Mouse (Mus musculus) cerebellum, adult (tissue): ENCODE results near the gene Hagh.

Experiments
- ATAC-seq: cut with Nextera tagmentation; 2 replicates; pipeline ENCODE4 v1.9.2; 2017; ENCODE audit warnings: mild to moderate bottlenecking, moderate library complexity, mixed read lengths; ENCODE audit not compliant: insufficient number of reproducible peaks, low FRiP score, low TSS enrichment

The Hagh gene

GRCm38 (mm10) chr17:24839842-24840241, at the start of gene Hagh:
Gene Hagh (plus strand): TSS chr17:24840143.
- ATAC-seq = no peak

DNA sequence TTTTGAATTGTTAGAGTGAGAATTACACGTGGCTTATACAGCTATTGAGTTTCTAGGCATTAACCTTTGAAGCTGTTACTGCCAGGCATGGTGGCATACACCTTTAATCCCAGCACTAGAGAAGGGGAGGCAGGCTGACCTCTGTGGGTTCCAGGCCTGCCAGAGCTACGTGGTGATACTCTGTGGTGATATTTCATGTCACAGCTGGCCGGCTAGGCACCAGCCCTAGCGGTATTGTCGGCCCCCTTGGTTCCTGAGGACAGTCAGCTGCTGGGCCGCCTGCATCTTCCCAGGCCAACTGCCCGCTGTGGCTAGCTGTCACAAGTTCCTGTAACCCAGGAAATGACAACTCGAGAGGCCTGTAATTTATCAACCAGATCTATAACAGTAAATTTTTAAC, 47.8 kb upstream of the Hagh start:
- no peak for ATAC-seq

DNA sequence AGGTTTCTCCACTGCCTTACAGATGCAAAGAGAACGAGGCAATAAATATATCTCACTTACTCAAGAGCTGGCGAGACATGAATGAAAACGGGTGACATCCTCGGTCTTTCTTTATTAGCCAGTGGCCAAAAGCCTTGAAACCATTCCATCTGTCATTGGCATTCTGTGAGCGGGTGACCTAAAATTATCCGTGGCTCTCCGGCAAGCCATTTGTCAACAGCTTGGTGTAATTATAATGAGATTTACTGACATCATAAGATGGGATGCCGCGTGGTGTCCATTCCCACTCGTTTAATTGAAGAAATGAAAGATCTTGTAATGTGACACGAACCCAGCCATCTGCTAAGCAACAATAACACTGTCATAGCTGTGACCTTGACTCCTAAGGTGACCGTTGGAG, 45.2 kb upstream of the Hagh start:
- no peak for ATAC-seq

DNA sequence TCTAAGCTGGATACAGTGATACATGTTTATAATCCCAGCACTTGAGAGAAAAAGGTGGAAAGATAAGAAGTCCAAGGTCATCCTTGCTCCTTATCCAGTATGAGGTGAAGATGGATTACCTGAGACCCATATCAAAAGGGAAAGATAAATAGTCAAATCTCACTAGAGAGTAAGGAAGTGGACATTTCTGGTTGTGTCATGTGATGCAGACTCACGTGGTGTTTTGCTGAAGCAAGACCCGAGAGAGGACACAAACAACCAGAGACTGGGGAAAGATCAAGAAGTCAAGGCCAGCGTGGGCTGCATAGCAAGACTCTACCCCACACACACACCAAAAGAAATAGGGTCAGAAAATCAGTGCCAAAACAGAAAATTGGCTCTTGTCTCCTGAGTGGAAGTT, 43.0 kb upstream of the Hagh start:
- ATAC-seq = no peak

DNA sequence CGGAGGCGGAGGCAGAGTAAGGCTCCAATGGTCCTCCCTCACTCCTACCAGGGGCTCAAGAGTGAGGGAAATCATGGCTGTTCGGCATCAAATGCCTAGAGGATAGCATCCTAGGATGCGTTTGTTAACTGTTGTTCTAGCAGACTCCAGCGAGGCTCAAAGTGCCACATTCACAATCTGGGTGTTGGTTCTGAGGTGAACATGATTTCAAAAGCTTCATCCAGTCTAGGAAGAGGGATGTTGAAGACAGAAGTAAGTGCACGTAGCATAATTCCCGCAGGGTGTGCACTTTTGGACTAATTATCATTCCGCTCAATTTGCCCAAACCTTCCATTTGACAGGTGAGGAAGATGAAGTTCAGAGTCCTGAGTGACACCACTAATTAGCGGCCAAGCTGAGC, 41.7 kb upstream of the Hagh start:
- ATAC-seq = no peak

DNA sequence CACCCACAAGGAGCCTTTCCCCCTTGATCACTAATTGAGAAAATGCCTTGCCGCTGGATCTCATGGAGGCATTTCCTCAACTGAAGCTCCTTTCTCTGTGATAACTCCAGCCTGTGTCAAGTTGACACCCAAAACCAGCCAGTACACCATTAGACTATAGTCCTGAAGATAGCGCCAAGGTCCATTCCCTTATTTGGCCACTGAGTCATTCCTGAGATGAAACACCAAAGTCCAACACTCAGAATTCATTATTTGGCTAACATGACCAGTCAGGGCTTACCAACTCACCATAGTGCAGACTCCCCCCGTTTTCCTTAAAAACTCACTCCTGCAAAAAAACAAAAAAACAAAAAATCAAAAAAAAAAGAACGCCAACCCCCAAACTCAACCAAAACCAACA, 40.5 kb upstream of the Hagh start:
- no peak for ATAC-seq

- no peak for ATAC-seq
Observed at GRCm38 (mm10) chr17:24800524-24800923, 39.4 kb upstream of the Hagh start.

DNA sequence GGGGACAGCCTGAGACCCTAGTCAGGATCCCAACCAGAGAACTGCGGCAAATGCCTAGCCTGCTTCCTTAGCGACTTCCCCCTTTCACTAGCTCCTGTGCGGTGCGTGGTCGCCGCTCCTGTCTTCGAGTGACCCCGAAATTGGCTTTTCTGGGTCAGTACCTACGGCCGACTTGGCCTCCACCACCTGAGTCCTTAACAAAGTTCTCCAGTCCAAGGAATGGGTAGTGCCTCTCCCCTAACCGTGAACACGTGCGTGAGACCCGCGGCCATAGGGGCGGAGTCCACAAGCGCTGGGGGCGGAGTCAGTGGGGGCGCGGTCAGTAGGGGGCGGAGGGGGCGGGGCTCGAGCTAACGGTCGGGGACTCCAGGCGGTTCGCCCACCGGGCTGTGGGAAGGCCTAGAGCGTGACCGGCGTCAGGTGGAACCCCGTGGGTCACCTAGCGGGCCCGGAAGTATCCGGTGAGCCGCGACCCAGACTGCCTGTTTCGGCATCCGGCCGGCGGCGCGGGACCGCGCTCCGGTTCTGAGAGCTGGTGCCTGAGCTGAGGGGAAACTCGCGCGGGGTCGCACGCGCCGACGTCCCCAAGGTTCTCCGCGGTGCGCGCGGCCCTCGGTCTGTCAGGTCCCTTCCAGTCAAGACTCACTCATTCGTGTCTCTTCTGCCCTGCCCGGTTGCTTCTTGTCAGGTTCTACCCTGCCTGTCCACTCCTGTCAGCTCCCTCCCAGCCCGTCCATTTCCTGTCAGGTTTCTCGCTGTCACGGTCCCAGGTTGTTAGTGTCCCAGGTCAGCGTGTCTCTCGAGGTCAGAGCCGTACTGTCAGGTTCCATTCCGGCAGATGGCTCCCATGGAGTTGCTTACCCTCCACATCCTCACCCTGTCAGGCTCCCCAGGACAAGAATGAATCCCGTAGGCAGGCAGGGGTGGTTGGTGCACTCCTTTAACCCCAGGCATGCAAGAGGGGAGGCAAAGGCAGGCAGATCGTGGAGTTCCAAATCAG, 35.7 kb upstream of the Hagh start, which contains the start of gene Meiob:
Gene Meiob, plus strand, starts transcription at position 338 of the 1,000 bp plus-strand sequence.
- ATAC-seq = no peak

GRCm38 (mm10) chr17:24811211-24811610, 28.7 kb upstream of the Hagh start:
- ATAC-seq = no peak

DNA sequence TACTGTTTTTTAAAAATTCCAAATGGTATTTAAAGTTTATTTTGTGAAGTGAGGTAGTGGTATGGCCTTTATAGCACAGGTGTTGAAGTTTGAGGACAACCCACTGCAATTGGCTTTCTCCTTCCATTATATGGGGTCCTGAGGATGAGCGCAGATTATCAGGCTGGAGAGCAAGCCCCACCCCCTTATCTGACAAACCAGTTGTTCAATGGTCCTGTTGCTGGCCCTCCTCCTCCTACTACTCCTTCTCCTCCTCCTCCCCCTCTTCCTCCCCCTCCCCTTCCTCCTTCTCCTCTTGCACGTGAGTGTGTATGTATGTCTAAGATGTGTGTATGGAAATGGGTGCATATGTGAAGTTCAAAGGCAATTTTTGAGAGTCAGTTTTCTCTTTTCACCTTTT, 27.7 kb upstream of the Hagh start:
- no peak for ATAC-seq

DNA sequence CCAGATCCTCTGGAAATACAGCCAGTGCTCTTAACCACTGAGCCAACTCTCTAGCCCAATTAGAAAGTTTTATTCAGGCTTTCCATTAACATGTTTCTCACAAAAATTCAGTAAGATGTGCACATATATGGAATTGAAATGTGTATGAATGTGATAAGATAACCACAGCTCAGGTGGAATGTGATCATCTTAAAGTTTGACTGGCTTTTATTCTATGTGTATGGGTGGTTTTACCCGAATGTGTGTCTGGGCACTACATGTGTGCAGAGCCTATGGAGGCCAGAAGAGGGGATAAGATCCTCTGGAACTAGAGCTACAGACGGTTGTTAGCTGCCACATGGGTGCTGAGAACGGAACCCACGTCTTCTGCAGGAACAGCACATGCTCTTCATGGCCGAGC, 24.7 kb upstream of the Hagh start:
- ATAC-seq = no peak

GRCm38 (mm10) chr17:24817503-24817902, 22.4 kb upstream of the Hagh start:
- ATAC-seq = no peak

DNA sequence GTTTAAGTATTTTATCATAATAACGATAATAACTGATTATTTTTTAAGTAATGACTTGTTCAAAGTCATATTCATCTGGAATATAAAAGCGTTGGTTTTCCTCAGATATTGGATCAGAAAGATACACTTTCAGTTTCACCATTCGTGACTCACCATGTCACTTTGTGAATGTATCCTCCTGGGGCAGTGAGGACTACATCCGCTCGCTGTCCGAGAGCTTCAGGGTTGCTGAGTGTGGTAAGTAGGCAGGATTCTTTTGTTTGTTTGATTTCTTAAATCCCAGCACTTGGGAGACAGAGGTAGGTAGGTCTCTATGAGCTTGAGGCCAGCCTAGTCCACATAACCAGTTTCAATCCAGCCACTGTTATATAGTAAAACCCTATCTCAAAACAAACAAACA, 21.8 kb upstream of the Hagh start:
- ATAC-seq = no peak

DNA sequence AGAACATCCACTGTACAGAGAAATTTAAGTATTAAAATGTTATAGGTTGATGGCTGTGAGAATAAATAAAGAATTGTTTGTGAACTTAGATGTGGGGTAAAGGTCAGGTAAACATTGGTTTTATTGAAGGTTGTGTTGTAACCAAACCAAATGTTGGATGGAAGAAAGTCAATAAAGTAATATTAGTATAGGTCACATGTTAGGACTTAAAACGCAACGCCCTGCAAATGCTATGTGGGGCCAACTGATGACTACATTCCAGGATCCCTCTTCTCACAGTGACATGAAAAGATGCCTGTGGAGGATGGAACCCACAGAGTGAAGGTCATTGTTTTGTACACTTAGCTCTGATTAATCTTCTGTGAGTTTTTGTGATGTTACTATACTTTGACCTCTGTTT, 20.5 kb upstream of the Hagh start:
- no peak for ATAC-seq

DNA sequence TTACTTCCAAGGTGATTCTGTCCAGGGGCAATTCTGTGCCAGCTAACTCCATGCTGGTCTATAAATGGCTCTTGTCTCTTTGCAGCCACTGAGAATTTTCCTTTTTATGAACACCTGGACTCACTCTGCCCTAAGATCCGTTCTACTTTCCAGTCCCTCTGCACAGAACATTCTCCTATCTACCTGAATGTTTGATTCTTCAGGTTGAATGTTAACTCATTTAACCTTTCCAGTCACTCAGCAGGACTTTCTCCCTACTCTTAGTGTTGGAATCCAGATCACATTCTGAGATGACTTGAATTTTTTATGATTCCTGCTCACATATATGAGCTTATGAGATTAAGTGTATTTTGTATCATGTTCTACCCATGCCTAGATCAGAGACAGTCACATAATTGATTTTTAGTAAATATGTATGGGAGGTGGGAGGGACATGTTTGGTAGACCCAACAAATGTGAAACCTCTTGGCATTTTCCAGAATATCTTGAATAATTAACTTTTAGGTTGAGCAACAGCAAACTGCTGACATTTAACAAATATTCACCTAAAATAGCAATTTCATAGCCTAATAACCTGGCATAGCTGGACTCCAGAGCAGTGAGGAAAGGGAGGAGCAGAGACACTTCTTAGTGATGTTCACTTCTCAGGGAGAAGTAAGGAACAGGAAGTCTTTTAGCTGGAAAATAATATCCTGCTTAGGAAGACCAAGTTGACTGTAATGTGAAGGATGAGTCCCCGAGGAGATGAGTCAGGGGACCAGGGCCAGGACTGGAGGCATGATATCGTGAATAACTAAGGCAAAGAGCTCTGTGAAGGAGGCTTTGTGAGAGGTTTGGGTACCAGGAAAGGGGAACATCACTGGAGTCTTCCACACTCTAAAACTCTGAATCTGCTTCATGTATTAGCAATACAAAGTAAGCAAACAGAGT, 18.3 kb upstream of the Hagh start:
- no peak for ATAC-seq

- no peak for ATAC-seq
Observed at GRCm38 (mm10) chr17:24840341-24840740, 398 bp downstream of the Hagh start.

DNA sequence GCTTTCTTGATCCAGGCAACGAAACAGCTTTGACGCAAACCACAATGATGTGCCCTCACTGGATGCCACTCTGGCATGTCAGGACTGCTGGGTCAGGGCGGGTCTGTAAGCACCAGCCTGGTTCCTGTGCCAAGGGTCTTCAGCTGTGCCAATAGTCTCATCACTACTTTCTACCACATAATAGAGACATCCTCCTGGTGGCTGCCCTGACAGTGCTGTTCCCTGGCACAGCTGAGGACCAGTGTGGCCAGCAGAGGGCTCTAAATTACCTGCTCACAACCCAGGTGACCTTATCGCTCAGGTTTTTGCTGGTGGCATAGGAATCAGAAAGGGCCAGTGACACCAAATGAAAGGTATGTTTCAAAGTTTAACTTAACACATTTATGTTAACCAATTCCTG, 1.2 kb downstream of the Hagh start:
- ATAC-seq = no peak

DNA sequence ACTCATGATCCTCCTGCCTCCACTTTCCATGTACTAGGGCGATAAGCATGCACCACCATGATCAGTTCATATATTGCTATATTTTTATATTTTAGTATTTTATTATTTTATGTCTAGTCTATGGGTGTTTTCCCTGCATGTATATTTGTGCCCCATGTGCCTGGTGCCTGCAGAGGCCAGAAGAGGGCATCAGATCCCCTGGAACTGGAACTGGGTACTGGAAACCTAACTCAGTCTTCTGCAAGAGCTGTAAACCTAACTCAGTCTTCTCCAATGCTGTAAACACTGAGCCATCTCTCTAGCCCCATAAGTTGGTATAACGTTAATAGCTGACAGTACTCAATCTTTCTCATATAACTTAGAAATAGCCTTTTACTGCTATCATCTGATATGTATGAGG, 2.7 kb downstream of the Hagh start:
- no peak for ATAC-seq

DNA sequence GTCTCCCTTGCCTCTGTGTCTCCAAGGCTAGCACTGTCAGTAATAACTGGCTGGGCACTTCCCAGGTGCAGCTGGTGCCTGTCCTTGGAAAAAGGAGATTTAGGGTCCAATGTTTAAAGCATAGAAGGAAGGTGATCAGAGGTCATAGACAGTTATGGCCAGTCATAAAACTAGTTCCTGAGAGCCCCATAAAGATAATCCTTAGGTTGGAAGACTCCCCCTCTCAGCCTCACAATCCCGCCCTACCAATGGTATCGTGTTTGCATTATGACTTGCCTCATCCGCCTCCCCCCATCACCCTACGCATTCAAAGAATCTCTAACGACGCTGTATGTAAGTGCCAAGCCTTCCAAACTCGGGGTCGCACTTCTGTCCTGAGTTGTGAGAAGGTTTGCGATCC, 4.6 kb downstream of the Hagh start:
- ATAC-seq = no peak

DNA sequence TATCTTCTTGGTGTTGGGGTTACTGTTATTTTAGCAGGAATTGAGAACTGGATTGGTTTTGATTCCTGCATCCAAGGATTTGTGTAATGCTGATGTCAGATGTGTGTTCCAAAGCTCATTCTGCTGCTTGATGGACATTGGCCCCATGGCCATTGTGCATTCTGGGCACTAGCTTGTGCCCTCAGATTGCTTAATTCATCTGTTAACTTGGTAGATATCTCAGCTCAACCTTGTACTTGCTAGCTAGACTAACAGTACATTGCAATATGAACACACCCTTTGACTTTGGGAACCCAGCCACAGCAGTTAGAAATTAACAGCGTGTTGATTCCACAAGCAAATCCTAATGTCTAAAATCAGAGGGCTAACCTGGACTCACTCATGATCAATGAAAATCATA, 7.4 kb downstream of the Hagh start:
- no peak for ATAC-seq

DNA sequence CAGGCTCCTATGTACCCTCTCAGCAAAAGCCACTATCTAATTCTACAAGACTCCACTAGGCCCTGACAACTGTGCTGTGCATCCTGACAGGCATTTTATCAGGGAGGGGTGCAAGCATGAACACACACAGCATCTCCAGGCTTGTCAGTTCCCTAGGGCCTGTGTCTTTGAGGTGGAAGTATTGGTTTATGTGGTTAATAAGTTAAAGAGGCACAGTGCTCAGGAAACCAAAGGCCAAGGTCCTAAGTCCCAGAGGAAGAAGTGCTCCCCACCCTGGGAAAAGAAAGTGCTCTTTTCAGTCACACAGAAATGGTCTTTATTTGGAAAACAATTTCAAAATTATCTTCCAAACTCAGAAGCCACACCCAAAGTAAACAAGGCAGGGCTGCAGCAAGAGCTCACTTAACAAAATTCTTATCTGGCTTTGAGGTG, 8.7 kb downstream of the Hagh start:
- ATAC-seq = no peak
